Mouse (Mus musculus): Measurements from ENCODE around the gene Gm13693.
"Not testable (repeated sequence)": the region's sequence is repeated elsewhere in the genome, so short reads cannot be mapped to it uniquely, and the experiment has no call there.

Gene Gm13693

GRCm38 (mm10) chr2:83961203-83961602, at the start of gene Gm13693:
Gene Gm13693 (plus strand): TSS chr2:83961503.
- in situ Hi-C loops (cut with MboI; ENCODE audit: low sequenced_read_pairs) = not testable (repeated sequence)

GRCm38 (mm10) chr2:83929478-83930088, 31.7 kb upstream of the Gm13693 start:
- in situ Hi-C loops (cut with MboI; ENCODE audit: low sequenced_read_pairs) = no loop called here

- in situ Hi-C loops (cut with MboI; ENCODE audit: low sequenced_read_pairs) = no loop called here
These were observed 20.4 kb upstream of the Gm13693 start, which contains the start of gene Zswim2 for GRCm38 (mm10) chr2:83940931-83941361. Gene Zswim2 (minus strand): TSS chr2:83941228.

- in situ Hi-C loops (cut with MboI; ENCODE audit: low sequenced_read_pairs) = no loop called here
These were observed 19.9 kb upstream of the Gm13693 start for GRCm38 (mm10) chr2:83941378-83941777.

- in situ Hi-C loops (cut with MboI; ENCODE audit: low sequenced_read_pairs) = no loop called here
These were observed 19.5 kb upstream of the Gm13693 start for GRCm38 (mm10) chr2:83941792-83942191.

- in situ Hi-C loops (cut with MboI; ENCODE audit: low sequenced_read_pairs) = not testable (repeated sequence)
These were observed 5.9 kb upstream of the Gm13693 start, which contains the start of gene Gm13698 for GRCm38 (mm10) chr2:83955393-83955792. Gene Gm13698 (plus strand): TSS chr2:83955693.

- in situ Hi-C loops (cut with MboI; ENCODE audit: low sequenced_read_pairs) = not testable (repeated sequence)
These were observed 5.7 kb downstream of the Gm13693 start, which contains the start of gene Gm13695 for GRCm38 (mm10) chr2:83967013-83967412. Gene Gm13695 (plus strand): TSS chr2:83967313.

GRCm38 (mm10) chr2:83972823-83973222, 11.5 kb downstream of the Gm13693 start, which contains the start of gene Gm13696:
Gene Gm13696 (plus strand): TSS chr2:83973123.
- in situ Hi-C loops (cut with MboI; ENCODE audit: low sequenced_read_pairs) = not testable (repeated sequence)

- in situ Hi-C loops (cut with MboI; ENCODE audit: low sequenced_read_pairs) = not testable (repeated sequence)
These were observed 17.3 kb downstream of the Gm13693 start, which contains the start of gene Gm13694 for GRCm38 (mm10) chr2:83978633-83979032. Gene Gm13694 (plus strand): TSS chr2:83978933.

GRCm38 (mm10) chr2:83984443-83984842, 23.1 kb downstream of the Gm13693 start, which contains the start of gene Gm13697:
Gene Gm13697 (plus strand): TSS chr2:83984743.
- in situ Hi-C loops (cut with MboI; ENCODE audit: low sequenced_read_pairs) = not testable (repeated sequence)

- in situ Hi-C loops (cut with MboI; ENCODE audit: low sequenced_read_pairs) = not testable (repeated sequence)
These were observed 28.9 kb downstream of the Gm13693 start, which contains the start of gene Gm13691 for GRCm38 (mm10) chr2:83990253-83990652. Gene Gm13691 (plus strand): TSS chr2:83990553.

- in situ Hi-C loops (cut with MboI; ENCODE audit: low sequenced_read_pairs) = not testable (repeated sequence)
These were observed 32.4 kb downstream of the Gm13693 start for GRCm38 (mm10) chr2:83993639-83994255.

- in situ Hi-C loops (cut with MboI; ENCODE audit: low sequenced_read_pairs) = not testable (repeated sequence)
These were observed 33.2 kb downstream of the Gm13693 start for GRCm38 (mm10) chr2:83994526-83994925.

GRCm38 (mm10) chr2:84008913-84009312, 47.6 kb downstream of the Gm13693 start:
- in situ Hi-C loops (cut with MboI; ENCODE audit: low sequenced_read_pairs) = no loop called here

GRCm38 (mm10) chr2:84009818-84010217, 48.5 kb downstream of the Gm13693 start:
- in situ Hi-C loops (cut with MboI; ENCODE audit: low sequenced_read_pairs) = no loop called here
